Mouse (Mus musculus): ENCODE results near the gene Ninj2. TPM values are rescaled to one million over a fixed set of nuclear protein-coding genes. Genes with fewer than 3 reads are reported as not detected.

Ninj2 gene
- total RNA-seq, 2 experiments from 2014 or later, result 8.1 TPM; not detected in 1

GRCm38 (mm10) chr6:120235874-120236273 lies 142.7 kb downstream of the Ninj2 start:
- ATAC-seq (replicated peaks; ENCODE audit: low FRiP score, poor library complexity, severe bottlenecking), result no peak

GRCm38 (mm10) chr6:120240461-120240860 lies 147.3 kb downstream of the Ninj2 start:
- no peak for ATAC-seq (replicated peaks; ENCODE audit: low FRiP score, poor library complexity, severe bottlenecking)

- no peak for ATAC-seq (replicated peaks; ENCODE audit: low FRiP score, poor library complexity, severe bottlenecking)
These were observed 148.3 kb downstream of the Ninj2 start for GRCm38 (mm10) chr6:120241453-120241852.

GRCm38 (mm10) chr6:120242530-120242929 lies 149.4 kb downstream of the Ninj2 start:
- no peak for ATAC-seq (replicated peaks; ENCODE audit: low FRiP score, poor library complexity, severe bottlenecking)

GRCm38 (mm10) chr6:120243250-120243649 lies 150.1 kb downstream of the Ninj2 start:
- no peak for ATAC-seq (replicated peaks; ENCODE audit: low FRiP score, poor library complexity, severe bottlenecking)

GRCm38 (mm10) chr6:120246676-120247075 lies 153.5 kb downstream of the Ninj2 start:
- no peak for ATAC-seq (replicated peaks; ENCODE audit: low FRiP score, poor library complexity, severe bottlenecking)

- ATAC-seq (replicated peaks; ENCODE audit: low FRiP score, poor library complexity, severe bottlenecking), result no peak
These were observed 156.7 kb downstream of the Ninj2 start for GRCm38 (mm10) chr6:120249831-120250230.

Other genes starting within 250 kb of the Ninj2 start
- gene Erc1, start 245.2 kb upstream of the Ninj2 start, total RNA-seq (2015; ENCODE audit: low replicate concordance), result 2.5 and 3.3 TPM in 2 replicates
- 10.0 and 17.1 TPM in 2 replicates for gene Erc1, start 245.2 kb upstream of the Ninj2 start, total RNA-seq (2017; ENCODE audit: low replicate concordance)
- gene Rad52, start 190.7 kb upstream of the Ninj2 start, total RNA-seq (2015; ENCODE audit: low replicate concordance), result 9.6 and 16.9 TPM in 2 replicates
- 14.1 and 26.9 TPM in 2 replicates for gene Rad52, start 190.7 kb upstream of the Ninj2 start, total RNA-seq (2017; ENCODE audit: low replicate concordance)
- 1,533 and 1,561 TPM in 2 replicates for gene Wnk1, start 54.7 kb upstream of the Ninj2 start, total RNA-seq (2015; ENCODE audit: low replicate concordance)
- gene Wnk1, start 54.7 kb upstream of the Ninj2 start, total RNA-seq (2017; ENCODE audit: low replicate concordance), result 1,721 and 1,769 TPM in 2 replicates
- gene D330020A13Rik, start 201.0 kb downstream of the Ninj2 start, total RNA-seq (2015; ENCODE audit: low replicate concordance), result not detected in 2 replicates
- not detected in 2 replicates for gene D330020A13Rik, start 201.0 kb downstream of the Ninj2 start, total RNA-seq (2017; ENCODE audit: low replicate concordance)
- 0.42 and 0.58 TPM in 2 replicates for gene B4galnt3, start 201.2 kb downstream of the Ninj2 start, total RNA-seq (2015; ENCODE audit: low replicate concordance)
- gene B4galnt3, start 201.2 kb downstream of the Ninj2 start, total RNA-seq (2017; ENCODE audit: low replicate concordance), result 0.26 and 0.70 TPM in 2 replicates